Mouse (Mus musculus): ENCODE measurements at regions not wholly inside any gene's neighbourhood (a gene's known extent, or its start where the extent isn't known, plus 50 kb on each side); places are given as distances from the start of the nearest gene placed in this dataset.
A peak's percentile ranks its signal among the peaks of the same experiment; 100 is the strongest.

- DNase-seq (ENCODE audit: low spot score in 2 of 2): no peak
Observed at GRCm38 (mm10) chr16:15052389-15052923, 146.1 kb downstream of the Efcab1 start.

GRCm38 (mm10) chr16:15052924-15053793, 146.8 kb downstream of the Efcab1 start:
- DNase-seq (ENCODE audit: low spot score in 2 of 2): peak; percentile 14 to 73

GRCm38 (mm10) chr16:15053840-15054239, 147.4 kb downstream of the Efcab1 start:
- DNase-seq (ENCODE audit: low spot score in 2 of 2): no peak

- no peak for DNase-seq (ENCODE audit: low spot score in 2 of 2)
Observed at GRCm38 (mm10) chr16:15054306-15055001, 148.0 kb downstream of the Efcab1 start.

GRCm38 (mm10) chr16:15055697-15056096, 149.3 kb downstream of the Efcab1 start:
- DNase-seq (ENCODE audit: low spot score in 2 of 2): no peak

- DNase-seq (ENCODE audit: low spot score in 2 of 2): no peak
Observed at GRCm38 (mm10) chr16:15070485-15070960, 164.1 kb downstream of the Efcab1 start.

GRCm38 (mm10) chr16:15074407-15074806, 168.0 kb downstream of the Efcab1 start:
- DNase-seq (ENCODE audit: low spot score in 2 of 2): peak in 1 of 2 experiments; percentile 4

- no peak for DNase-seq (ENCODE audit: low spot score in 2 of 2)
Observed at GRCm38 (mm10) chr16:15083692-15084091, 177.3 kb downstream of the Efcab1 start.

GRCm38 (mm10) chr16:15084147-15084752, 177.8 kb downstream of the Efcab1 start:
- no peak for DNase-seq (ENCODE audit: low spot score in 2 of 2)

GRCm38 (mm10) chr16:15084753-15085728, 178.6 kb downstream of the Efcab1 start:
- no peak for DNase-seq (ENCODE audit: low spot score in 2 of 2)

- DNase-seq (ENCODE audit: low spot score in 2 of 2): no peak
Observed at GRCm38 (mm10) chr16:15086556-15086955, 180.2 kb downstream of the Efcab1 start.

- DNase-seq (ENCODE audit: low spot score in 2 of 2): no peak
Observed at GRCm38 (mm10) chr16:15103938-15104337, 197.5 kb downstream of the Efcab1 start.

- no peak for DNase-seq (ENCODE audit: low spot score in 2 of 2)
Observed at GRCm38 (mm10) chr16:15107234-15107633, 200.8 kb downstream of the Efcab1 start.

- no peak for DNase-seq (ENCODE audit: low spot score in 2 of 2)
Observed at GRCm38 (mm10) chr16:15113131-15113530, 204.1 kb upstream of the Gm21897 start.

- DNase-seq (ENCODE audit: low spot score in 2 of 2): no peak
Observed at GRCm38 (mm10) chr16:15113989-15114556, 203.2 kb upstream of the Gm21897 start.

GRCm38 (mm10) chr16:15114574-15115230, 202.6 kb upstream of the Gm21897 start:
- peak in 1 of 2 experiments; percentile 4 for DNase-seq (ENCODE audit: low spot score in 2 of 2)

GRCm38 (mm10) chr16:15115386-15115785, 201.9 kb upstream of the Gm21897 start:
- DNase-seq (ENCODE audit: low spot score in 2 of 2): no peak

GRCm38 (mm10) chr16:15119799-15120198, 197.5 kb upstream of the Gm21897 start:
- DNase-seq (ENCODE audit: low spot score in 2 of 2): peak in 1 of 2 experiments; percentile 3

GRCm38 (mm10) chr16:15128996-15129395, 188.3 kb upstream of the Gm21897 start:
- no peak for DNase-seq (ENCODE audit: low spot score in 2 of 2)

- DNase-seq (ENCODE audit: low spot score in 2 of 2): no peak
Observed at GRCm38 (mm10) chr16:15129806-15130205, 187.5 kb upstream of the Gm21897 start.

Data from left cerebral cortex, adult 9 months (tissue).